Mouse (Mus musculus) limb, embryonic 14.5 days (tissue): ENCODE data around the gene Ffar1. TPM values are rescaled to one million over a fixed set of nuclear protein-coding genes. Genes with fewer than 3 reads are reported as not detected.

Experiments
- ATAC-seq: fragments of 200-750 bp; cut with Nextera tagmentation; 2 replicates; pipeline ENCODE4 v1.8.0; 2017; ENCODE audit warnings: low read depth, moderate number of reproducible peaks, moderate TSS enrichment; ENCODE audit not compliant: low FRiP score
- DNase-seq: peaks from one replicate; pipeline ENCODE4 v3.0.0-alpha.2; 2015; ENCODE audit warnings: low spot score
- H3K27ac ChIP-seq: fragments of 300-500 bp; sonication (generic); replicated peaks from 2 replicates; pipeline ENCODE4 v1.5.1; 2014; ENCODE audit warnings: low read depth, mild to moderate bottlenecking, low read length, moderate library complexity, mixed read lengths
- H3K27me3 ChIP-seq: fragments of 300-500 bp; sonication (generic); 2 replicates; pipeline ENCODE4 v1.6.1; 2014; ENCODE audit warnings: low read length, mixed read lengths; ENCODE audit not compliant: control insufficient read depth, insufficient read depth
- H3K36me3 ChIP-seq: fragments of 300-500 bp; sonication (generic); 2 replicates; pipeline ENCODE4 v1.6.1; 2014; ENCODE audit warnings: mild to moderate bottlenecking, low read length, moderate library complexity, mixed read lengths; ENCODE audit not compliant: control insufficient read depth, insufficient read depth
- H3K4me1 ChIP-seq: fragments of 300-500 bp; sonication (generic); 2 replicates; pipeline ENCODE4 v1.6.1; 2014; ENCODE audit warnings: antibody characterized with exemption, low read length, mixed read lengths; ENCODE audit not compliant: control insufficient read depth, insufficient read depth
- H3K4me2 ChIP-seq: fragments of 300-500 bp; sonication (generic); replicated peaks from 2 replicates; pipeline ENCODE4 v1.6.1; 2014; ENCODE audit warnings: low read depth, mild to moderate bottlenecking, low read length, moderate library complexity; ENCODE audit not compliant: severe bottlenecking
- H3K4me3 ChIP-seq: fragments of 300-500 bp; sonication (generic); replicated peaks from 2 replicates; pipeline ENCODE4 v1.5.1; 2014; ENCODE audit warnings: low read length
- H3K9ac ChIP-seq: fragments of 300-500 bp; sonication (generic); 2 replicates; pipeline ENCODE4 v1.6.1; 2014; ENCODE audit warnings: mild to moderate bottlenecking, low read depth, low read length, moderate library complexity; ENCODE audit not compliant: severe bottlenecking
- H3K9me3 ChIP-seq: fragments of 300-500 bp; sonication (generic); 2 replicates; pipeline ENCODE4 v1.6.1; 2016; ENCODE audit warnings: low read length; ENCODE audit not compliant: control insufficient read depth
- POLR2A ChIP-seq: fragments of 200-500 bp; IDR thresholded peaks from 2 replicates; pipeline ENCODE4 v1.8.0; 2012; ENCODE audit warnings: inconsistent platforms, mild to moderate bottlenecking, moderate library complexity, borderline replicate concordance; ENCODE audit not compliant: insufficient read depth, insufficient read length; ENCODE audit errors: extremely low read depth
- WGBS: fragments of 180-500 bp; shearing (Covaris S2); extraction: QIAGEN DNeasy Blood & Tissue Kit; methylation state at CpG from one replicate; pipeline ENCODE4 v1.1.7; 2014; 5-methylcytosine and 5-hydroxymethylcytosine counted together
- polyA plus RNA-seq, 2 experiments: library from polyadenylated mRNA; depleted of rRNA in 1 of 2; stranded (reverse) in 1 of 2; unstranded in 1 of 2; fragments of >200 nt; fragmentation: Nextera tagmentation in 1 of 2; extraction: Ambion mirVana in 1 of 2; gene quantifications; 2 replicates each; pipeline versions ENCODE4 v1.2.1 to v1.2.3; 2012 to 2014

Gene Ffar1
- polyA plus RNA-seq, 2 experiments, result 0.01 TPM; not detected in 1

DNA sequence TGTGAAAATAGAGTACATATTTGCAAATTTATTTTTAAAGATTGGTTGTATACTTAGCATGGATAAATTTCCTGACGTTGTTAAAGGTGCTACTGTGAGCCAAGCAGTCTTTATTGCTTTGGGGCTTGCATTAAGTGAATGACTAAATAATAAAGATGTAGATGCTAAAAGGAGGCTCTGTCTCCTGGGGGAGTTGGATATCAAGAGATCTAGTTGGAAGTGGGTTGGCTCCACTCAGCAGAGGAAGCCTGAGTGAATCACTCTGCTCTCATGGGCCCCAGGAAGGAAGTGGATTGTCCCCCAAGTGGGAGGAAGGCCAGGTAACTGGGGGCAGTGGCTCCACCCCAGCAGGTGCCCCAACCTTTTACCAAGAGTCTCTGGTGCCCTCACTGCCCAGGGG is 3.6 kb downstream of the Ffar1 start:
- no peak overlapping the region for H3K4me3 ChIP-seq
- no peaks in the 10 kb centered on the region for H3K4me1 ChIP-seq
- no peaks in the 10 kb centered on the region for H3K9me3 ChIP-seq
- no peak for DNase-seq
- no peak overlapping the region for H3K9ac ChIP-seq
- no peak for TF ChIP-seq POLR2A
- no peak overlapping the region for H3K27ac ChIP-seq
- no peaks in the 10 kb centered on the region for H3K36me3 ChIP-seq
- H3K27me3 ChIP-seq, result no peaks in the 10 kb centered on the region
- no peak for ATAC-seq
- H3K4me2 ChIP-seq, result no peak overlapping the region
- 71% methylated on average over 1 of the region's 1 CpGs for WGBS

- Histone ChIP-seq H3K36me3 (no peaks in the 10 kb centered on the region), H3K27ac (no peak within 1 kb of the TSS), H3K4me1 (no peaks in the 10 kb centered on the region), H3K9ac (no peak within 1 kb of the TSS), H3K4me3 (no peak within 1 kb of the TSS), H3K27me3 (no peaks in the 10 kb centered on the region), H3K9me3 (no peaks in the 10 kb centered on the region), H3K4me2 (no peak within 1 kb of the TSS)
- no peak for DNase-seq
- 86% methylated on average over 6 of the region's 6 CpGs for WGBS
- ATAC-seq, result no peak
- TF ChIP-seq POLR2A, result no peak
Observed at GRCm38 (mm10) chr7:30856078-30856477, 5.3 kb downstream of the Ffar1 start, which contains the start of gene Ffar3. TSS of gene Ffar3 (minus strand) at chr7:30856178.

DNA sequence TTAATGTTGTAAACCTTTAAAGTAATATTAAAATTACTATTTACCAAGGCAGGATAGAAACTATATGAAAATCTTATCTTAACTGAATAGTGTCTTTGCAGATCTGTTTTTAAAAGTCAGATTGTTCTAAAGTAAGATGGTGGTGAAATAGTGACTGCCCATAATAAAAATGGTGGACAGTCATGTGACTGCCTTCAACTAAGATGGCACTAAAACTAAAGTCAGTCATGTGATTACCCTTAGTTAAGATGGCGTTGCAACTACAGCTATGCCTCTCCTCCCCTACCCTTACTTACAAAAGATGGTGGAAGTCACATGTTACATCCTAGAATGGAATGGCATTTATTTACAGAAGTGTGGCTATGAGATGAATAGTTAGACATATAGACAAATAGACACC is 9.9 kb downstream of the Ffar1 start:
- no peak for ATAC-seq
- TF ChIP-seq POLR2A, result no peak
- 69% methylated on average over 1 of the region's 1 CpGs for WGBS
- H3K4me1 ChIP-seq, result no peaks in the 10 kb centered on the region
- no peak overlapping the region for H3K4me3 ChIP-seq
- no peak overlapping the region for H3K9ac ChIP-seq
- H3K4me2 ChIP-seq, result no peak overlapping the region
- no peaks in the 10 kb centered on the region for H3K27me3 ChIP-seq
- H3K9me3 ChIP-seq, result no peaks in the 10 kb centered on the region
- no peak overlapping the region for H3K27ac ChIP-seq
- H3K36me3 ChIP-seq, result no peaks in the 10 kb centered on the region
- no peak for DNase-seq

- Histone ChIP-seq H3K27me3 (no peaks in the 10 kb centered on the region), H3K36me3 (no peaks in the 10 kb centered on the region), H3K9ac (no peak overlapping the region), H3K27ac (no peak overlapping the region), H3K4me3 (no peak overlapping the region), H3K4me1 (0 out of 2 replicates have a peak, but pooled peaks cover 2% of the 10 kb centered on the region), H3K9me3 (no peaks in the 10 kb centered on the region), H3K4me2 (no peak overlapping the region)
- no peak for TF ChIP-seq POLR2A
- 72% methylated on average over 6 of the region's 6 CpGs for WGBS
- no peak for DNase-seq
- ATAC-seq, result no peak
Observed at GRCm38 (mm10) chr7:30847934-30848333, 13.4 kb downstream of the Ffar1 start.

DNA sequence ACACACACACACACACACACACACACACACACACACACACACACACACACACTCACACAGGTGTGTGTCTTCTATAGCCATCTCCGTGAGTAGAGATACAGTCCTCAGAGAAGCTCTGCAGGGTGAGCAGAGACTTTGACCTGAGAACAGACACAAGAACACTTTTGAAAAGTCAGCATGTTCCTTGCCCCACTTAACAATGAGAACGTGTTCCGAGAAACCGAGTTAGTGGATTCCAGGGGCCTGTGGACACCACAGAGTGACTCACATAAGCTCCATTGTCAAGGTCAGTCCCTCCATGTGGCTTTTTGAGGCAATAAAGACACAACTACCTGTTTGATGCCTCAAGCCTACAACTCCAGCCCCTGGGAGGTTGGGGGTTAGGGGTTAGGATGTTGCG is 14.0 kb downstream of the Ffar1 start:
- Histone ChIP-seq H3K27ac (no peak overlapping the region), H3K4me2 (no peak overlapping the region), H3K4me1 (0 out of 2 replicates have a peak, but pooled peaks cover 2% of the 10 kb centered on the region), H3K4me3 (no peak overlapping the region), H3K9me3 (no peaks in the 10 kb centered on the region), H3K36me3 (no peaks in the 10 kb centered on the region), H3K9ac (no peak overlapping the region), H3K27me3 (no peaks in the 10 kb centered on the region)
- no peak for TF ChIP-seq POLR2A
- ATAC-seq (no peak), DNase-seq (no peak)
- WGBS, result 65% methylated on average over 5 of the region's 5 CpGs
